Mouse (Mus musculus) embryo, embryonic 11 days (tissue): Measurements from ENCODE around the gene Gsta1.
"Not testable (repeated sequence)": the region's sequence is repeated elsewhere in the genome, so short reads cannot be mapped to it uniquely, and the experiment has no call there.

Source experiments
- DNase-seq: peaks from one replicate; pipeline ENCODE4 v3.0.0-alpha.2; 2015

The Gsta1 gene

DNA sequence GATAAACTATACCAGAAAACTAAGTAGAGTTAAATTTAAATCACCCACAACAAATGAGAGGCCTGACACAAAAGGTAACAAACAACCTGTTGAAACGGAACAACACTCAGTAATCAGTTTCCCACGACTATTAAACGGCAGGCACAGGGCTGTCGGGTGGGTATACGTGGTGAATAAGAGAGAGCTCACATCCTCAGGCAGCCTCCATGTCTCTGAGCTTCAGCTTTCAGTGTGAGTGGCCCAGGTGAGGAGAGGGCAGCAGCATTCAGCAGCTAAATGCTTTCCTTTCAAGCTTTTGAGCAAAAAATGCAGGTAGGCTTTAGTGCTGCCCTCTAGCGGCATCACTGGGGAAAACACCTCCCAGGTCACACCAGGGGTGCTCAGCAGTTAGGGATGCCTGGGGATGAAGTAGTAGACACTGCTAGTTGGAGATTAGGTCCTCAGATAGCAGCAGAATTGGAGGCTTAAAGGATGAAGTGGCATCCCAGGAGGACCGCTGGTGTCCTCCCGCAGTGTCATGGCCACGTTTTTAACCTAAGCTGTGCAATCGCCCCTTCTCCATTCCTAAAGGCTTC is 2.8 kb downstream of the Gsta1 start:
- DNase-seq: not testable (repeated sequence)

DNA sequence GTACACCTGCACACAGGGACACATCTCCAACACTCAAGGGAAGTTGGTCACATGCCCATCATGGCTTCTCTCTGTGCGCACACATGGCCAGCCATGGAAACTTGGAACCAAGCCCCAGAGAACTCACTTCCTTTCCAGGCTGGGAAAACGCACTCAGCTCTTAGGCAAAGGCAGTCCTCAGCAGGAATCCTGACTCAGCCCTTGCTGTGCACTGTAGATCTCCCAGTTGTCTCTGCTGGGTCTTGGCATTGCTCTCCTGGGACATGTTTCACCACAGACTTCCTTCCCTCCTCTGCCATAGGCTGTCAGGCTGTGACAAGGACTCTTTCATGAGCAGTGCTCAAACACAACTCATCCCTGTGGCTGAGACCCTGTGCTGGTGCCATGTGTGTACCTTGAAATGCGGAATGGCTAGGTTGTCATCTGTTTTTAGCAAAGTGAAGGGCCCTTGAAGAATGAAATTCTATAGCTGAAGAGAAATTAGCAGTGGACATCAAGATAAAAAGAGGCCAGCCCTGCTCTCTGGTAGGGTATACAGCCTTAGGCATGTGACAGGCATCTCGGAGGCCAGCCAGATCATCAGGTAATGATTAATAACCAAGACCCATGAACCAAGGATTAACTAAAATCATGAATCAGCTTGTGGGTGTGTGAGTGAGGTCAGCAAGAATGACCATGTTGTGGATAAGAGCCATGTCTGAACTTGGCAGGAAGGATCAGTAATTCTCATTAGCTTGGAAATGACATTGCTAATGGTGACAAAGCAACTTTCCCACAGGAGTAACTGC is 25.4 kb downstream of the Gsta1 start:
- not testable (repeated sequence) for DNase-seq

DNA sequence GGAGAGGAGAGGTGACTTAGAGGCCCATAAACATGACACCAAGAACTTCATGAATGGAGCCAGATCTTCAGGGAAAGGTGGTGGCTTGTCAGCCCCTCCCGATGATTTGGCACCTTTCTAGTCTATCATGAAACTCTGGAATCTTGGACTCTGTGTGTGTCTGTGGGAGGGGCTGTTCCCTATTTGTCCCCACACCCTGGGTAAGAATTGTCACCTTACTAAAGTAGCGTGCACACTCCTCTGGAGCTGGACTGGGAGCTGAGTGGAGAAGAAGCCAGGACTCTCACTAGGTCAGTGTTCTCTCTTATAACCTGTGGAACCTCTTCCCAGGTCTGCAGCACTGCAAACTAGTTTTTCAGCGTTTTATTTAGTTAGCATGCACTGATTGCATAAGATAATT is 26.5 kb downstream of the Gsta1 start, which contains the start of gene Gm3776:
TSS of gene Gm3776 (plus strand) at position 216 of the 400 bp plus-strand sequence.
- not testable (repeated sequence) for DNase-seq

DNA sequence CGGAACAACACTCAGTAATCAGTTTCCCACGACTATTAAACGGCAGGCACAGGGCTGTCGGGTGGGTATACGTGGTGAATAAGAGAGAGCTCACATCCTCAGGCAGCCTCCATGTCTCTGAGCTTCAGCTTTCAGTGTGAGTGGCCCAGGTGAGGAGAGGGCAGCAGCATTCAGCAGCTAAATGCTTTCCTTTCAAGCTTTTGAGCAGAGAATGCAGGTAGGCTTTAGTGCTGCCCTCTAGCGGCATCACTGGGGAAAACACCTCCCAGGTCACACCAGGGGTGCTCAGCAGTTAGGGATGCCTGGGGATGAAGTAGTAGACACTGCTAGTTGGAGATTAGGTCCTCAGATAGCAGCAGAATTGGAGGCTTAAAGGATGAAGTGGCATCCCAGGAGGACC is 29.2 kb downstream of the Gsta1 start:
- not testable (repeated sequence) for DNase-seq

DNA sequence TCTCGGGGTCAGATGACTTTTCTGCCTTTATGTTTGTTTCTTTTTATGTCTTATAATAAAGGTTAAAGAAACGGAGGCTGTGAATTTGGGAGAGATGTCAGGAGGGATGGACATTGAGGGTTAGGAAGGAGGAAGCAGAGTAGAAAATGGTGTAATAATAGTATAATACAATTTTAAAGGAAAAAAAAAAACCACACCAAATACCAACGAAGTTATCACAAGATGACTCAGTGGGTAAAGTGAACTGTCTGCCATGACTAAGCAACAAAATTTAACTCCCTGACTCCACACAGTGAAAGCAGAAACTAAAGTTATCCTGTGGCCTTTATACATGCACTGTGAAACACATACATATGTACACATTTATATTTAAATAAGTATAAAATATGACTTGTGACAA is 40.5 kb downstream of the Gsta1 start:
- not testable (repeated sequence) for DNase-seq

DNA sequence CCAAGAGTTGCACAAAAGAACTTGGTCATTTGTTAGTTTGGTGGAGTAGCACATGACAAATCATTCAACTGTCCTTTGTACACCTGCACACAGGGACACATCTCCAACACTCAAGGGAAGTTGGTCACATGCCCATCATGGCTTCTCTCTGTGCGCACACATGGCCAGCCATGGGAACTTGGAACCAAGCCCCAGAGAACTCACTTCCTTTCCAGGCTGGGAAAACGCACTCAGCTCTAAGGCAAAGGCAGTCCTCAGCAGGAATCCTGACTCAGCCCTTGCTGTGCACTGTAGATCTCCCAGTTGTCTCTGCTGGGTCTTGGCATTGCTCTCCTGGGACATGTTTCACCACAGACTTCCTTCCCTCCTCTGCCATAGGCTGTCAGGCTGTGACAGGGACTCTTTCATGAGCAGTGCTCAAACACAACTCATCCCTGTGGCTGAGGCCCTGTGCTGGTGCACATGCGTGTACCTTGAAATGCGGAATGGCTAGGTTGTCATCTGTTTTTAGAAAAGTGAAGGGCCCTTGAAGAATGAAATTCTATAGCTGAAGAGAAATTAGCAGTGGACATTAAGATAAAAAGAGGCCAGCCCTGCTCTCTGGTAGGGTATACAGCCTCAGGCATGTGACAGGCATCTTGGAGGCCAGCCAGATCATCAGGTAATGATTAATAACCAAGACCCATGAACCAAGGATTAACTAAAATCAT is 51.7 kb downstream of the Gsta1 start:
- DNase-seq: not testable (repeated sequence)

DNA sequence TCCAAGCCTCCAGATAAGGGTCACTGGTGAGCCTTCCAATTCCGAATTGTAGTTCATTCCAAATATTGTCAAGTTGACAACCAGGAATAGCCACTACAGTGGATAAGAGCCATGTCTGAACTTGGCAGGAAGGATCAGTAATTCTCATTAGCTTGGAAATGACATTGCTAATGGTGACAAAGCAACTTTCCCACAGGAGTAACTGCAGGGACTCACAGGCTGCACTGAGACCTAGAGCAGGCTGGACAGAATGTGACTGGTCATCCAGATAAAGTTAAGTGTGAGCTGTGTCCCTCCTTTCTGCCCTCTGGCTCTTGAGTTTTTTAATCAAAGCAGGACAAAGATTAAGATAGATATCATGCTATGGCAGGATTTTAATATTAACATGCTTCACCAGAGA is 58.6 kb downstream of the Gsta1 start:
- DNase-seq: not testable (repeated sequence)

DNA sequence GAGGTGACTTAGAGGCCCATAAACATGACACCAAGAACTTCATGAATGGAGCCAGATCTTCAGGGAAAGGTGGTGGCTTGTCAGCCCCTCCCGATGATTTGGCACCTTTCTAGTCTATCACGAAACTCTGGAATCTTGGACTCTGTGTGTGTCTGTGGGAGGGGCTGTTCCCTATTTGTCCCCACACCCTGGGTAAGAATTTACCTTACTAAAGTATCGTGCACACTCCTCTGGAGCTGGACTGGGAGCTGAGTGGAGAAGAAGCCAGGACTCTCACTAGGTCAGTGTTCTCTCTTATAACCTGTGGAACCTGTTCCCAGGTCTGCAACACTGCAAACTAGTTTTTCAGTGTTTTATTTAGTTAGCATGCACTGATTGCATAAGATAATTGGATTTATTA is 59.3 kb downstream of the Gsta1 start, which contains the start of gene Gm10639:
TSS of gene Gm10639 (plus strand) at position 201 of the 400 bp plus-strand sequence.
- not testable (repeated sequence) for DNase-seq
